Mouse (Mus musculus) skeletal muscle tissue, adult 2 months (tissue): ENCODE measurements around the gene St7.

Experiments used
- DNase-seq: peaks from one replicate; pipeline ENCODE4 v3.0.0-alpha.2; 2012; ENCODE audit warnings: low read depth, low spot score

Gene St7

GRCm38 (mm10) chr6:17898539-17898938 is 205.8 kb downstream of the St7 start:
- no peak for DNase-seq

DNA sequence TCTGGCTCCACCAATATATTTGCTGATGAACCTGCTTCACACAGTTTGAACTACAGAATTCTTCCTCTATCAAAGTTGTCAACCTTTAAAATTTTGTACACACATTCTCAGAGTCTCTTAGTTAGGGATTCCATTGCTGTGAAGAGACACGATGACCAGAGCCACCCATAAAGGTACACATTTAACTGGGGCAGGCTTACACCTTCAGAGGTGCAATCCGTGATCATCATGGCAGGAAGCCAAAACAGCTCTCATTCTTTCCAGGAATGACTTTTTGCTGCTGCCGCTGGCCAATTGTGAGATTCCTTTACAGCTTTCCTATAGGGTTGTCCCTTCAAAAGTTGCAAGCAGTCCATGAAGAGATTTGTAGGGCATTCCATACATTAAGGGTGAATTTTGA is 210.6 kb downstream of the St7 start:
- no peak for DNase-seq

DNA sequence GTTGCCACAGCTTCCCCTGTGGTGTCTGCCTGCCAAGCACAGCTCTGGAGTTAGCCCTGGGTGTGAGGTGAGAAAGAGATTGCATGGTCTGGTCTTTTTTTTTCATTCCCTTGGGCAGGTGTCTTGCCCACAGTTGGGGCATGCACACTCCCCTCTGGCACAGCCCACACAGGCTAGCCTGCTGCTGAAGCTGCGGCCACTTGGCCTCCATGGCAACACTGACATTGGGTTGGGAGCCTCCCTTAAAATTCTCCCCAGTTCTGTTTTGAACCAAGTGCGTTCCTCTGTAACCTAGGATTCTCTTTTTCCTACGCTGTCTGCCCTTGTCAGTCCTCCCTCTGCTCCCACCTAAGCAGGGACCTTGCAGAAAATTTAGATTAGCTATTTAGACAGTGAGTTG is 213.0 kb downstream of the St7 start:
- no peak for DNase-seq

GRCm38 (mm10) chr6:17906289-17906688 is 213.6 kb downstream of the St7 start:
- DNase-seq, result no peak

GRCm38 (mm10) chr6:17912312-17912711 is 219.6 kb downstream of the St7 start:
- no peak for DNase-seq

DNA sequence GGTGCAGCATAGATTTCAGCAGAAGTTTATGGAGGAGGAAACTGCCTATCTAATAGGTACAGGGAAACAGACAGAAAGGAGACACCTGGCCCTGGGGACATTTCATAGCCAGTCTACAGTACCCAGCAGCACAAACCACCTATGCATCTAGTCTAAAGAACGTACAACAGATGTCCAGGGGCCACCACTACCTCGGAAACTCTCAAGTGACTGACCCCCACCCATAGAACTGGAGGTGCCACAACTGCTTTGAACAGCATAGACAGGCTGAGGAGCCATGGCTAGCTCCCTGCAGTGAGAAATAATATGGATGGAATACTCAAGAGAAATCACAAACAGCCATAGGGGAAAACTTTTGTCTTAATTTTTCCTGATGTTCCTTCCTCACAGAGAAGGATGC is 220.1 kb downstream of the St7 start:
- no peak for DNase-seq

GRCm38 (mm10) chr6:17913315-17913714 is 220.6 kb downstream of the St7 start:
- DNase-seq, result no peak

GRCm38 (mm10) chr6:17914300-17914699 is 221.6 kb downstream of the St7 start:
- DNase-seq, result no peak

DNA sequence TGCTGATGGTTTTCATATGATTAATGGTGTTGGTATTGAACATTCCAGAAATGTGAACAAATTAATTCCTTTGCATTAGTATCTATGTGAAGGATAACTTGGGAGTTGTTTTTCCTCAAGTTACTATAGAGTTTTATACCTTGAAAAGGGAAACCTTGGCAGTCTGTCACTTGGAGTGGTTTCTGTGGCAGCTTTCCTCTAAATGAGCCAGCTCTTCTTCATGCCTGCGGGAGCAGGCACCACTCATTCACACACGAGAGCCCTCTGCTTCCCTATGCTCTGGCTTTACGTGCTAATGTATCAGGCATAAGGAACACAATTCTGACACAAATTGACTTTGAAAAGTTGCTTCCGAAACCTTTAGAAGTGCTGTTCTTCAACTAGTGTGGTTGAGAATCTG is 224.5 kb downstream of the St7 start:
- DNase-seq, result no peak

DNA sequence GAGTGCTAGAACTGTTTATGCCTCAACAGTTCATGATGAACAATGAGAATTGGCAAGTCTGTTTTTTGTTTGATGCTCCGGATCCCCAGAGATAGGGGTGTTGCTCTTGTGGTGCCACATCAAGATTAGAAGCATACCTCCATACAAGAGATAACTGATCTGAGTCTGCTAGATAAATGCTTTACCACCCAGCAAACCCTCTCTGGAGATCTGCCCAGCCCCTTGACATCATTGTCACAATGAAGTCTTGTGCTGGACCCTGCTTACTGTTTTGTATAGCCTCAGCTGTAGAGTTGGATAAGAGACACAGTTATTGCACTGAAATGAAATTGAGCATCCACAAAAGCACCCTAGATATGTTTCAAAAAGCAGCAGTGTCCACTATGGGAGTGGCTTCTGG is 229.4 kb downstream of the St7 start:
- DNase-seq, result no peak

DNA sequence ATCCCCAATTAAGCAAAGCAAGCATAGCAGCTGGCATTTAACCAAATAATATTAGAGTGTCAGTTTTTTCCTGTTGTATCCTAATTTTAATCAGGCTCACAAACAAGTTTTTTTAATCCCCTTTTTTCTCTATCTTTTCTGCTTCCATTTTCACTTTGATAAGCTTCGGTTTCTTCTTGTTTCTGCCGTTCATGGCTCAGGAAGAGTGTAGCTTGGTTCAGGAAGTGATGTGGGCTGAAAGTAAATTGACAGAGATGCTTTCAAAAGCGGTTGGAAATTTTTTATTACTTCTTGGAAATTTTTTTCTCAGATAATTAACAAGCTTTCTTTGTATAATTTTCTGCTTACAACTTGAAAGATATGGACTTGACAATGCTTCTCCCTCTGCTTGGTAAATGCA is 230.2 kb downstream of the St7 start:
- no peak for DNase-seq

DNA sequence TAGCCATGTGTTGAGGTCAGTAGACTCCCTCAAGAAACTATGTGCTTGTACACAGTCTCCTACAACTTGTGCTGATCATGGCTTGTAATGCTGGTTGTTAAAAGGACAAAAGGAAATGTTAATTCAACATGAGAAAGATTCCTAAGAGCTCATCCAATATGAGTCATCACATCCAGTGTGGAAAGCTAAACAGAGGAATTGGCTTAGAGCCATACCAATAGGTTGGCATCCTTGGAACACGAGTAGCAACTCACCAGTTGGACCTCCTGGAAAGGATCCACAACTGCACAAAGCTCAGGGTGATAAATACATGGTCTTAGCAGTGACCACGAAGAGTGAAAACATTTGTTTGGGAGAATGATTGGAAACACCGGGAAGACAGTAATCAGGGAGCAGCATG is 230.6 kb downstream of the St7 start:
- no peak for DNase-seq

GRCm38 (mm10) chr6:17923894-17924505 is 231.3 kb downstream of the St7 start:
- DNase-seq, result no peak

DNA sequence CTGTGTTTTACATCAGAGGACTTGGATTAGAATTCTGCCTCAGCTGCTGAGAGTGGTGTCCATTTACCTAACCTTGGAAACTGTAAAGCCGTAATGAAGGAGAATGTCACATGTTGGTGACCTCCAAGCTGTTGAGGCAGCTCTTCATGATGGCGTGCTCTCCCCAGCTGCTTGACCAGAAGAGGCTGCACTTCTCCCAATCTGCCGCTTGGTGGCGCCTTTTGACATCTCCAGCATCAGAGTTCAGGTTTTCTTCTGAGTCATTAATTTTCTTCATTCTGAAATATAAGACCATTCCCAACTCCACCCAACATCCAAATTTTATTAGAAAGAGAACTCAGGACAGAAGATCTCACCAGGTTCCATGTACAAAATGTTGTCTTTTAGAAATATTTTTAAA is 232.5 kb downstream of the St7 start:
- DNase-seq, result no peak

DNA sequence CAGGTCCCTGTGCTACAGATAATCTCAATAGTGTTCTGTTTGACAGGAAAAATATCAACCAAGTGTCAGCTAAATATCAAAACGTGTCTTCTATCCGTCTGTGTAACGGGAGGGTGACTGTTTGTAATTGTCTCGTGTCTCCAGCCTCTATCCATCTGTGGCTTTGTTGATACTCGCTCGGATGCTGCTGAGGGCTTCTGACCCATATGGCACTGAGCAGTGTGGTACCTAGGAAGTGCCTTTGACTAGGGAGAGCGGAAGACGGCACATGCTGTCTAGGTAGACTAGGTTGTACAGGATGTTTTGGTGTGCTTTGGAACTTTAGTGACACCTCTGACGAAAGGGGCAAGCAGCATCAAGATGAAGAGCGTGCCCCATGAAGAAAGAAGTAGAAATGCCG is 235.0 kb downstream of the St7 start:
- no peak for DNase-seq

DNA sequence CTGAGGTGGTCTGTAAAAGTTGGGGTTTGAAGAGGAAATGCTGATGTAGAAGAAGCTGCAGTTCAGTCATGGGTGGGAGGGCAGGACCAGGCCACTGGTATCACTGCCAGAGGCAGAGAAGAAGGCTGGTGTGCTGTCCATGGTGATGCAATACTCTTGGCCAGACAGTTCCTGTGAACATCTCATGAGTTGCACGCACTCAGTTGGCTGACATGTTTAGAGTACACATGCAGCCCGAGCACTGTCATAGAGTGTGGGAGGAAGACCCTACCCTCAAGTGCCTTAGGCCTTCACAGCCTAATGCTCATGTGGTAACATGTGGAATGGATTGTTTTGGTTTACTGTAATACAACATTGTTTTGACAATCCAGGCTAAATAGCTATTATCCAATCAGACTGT is 238.5 kb downstream of the St7 start:
- DNase-seq, result no peak

DNA sequence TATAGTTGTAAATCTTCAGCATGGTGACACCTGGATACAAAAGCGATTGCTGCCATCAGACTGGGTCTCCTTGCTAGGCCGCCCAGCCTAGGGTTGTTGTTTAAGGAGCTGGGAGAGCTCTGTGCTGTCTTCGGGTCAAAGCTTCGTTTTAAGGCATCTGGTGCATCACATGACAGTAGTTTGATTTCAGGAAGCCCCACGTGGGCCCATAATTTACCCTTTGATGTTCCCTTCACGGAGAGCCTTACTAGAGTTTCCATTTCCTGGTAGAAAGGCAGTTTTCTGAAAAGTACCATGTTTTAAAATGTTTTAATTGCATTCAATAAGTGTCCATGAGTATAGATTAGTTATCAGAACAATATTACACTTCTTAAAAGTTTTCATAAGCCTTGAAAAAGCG is 239.1 kb downstream of the St7 start:
- no peak for DNase-seq

DNA sequence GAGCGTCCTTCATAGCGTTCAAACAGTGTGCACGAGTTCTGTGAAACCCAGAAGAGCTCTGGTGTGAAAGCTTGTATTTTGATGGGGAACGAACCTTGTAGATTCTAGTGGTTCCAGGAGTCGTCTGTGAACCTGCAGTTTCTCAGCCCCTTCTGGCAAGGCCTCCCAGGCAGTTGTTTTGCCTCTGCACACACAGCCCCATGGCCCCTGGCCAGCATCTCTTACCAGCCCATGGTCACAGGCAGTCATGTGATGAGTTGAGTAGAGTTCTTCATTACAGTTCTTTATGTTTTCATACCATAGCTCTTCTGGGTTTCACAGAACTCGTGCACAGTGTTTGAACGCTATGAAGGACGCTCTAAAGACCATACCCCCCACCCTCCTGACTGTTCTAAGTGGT is 240.1 kb downstream of the St7 start:
- no peak for DNase-seq

- DNase-seq, result no peak
Measured at GRCm38 (mm10) chr6:17938631-17939346, 246.1 kb downstream of the St7 start.

DNA sequence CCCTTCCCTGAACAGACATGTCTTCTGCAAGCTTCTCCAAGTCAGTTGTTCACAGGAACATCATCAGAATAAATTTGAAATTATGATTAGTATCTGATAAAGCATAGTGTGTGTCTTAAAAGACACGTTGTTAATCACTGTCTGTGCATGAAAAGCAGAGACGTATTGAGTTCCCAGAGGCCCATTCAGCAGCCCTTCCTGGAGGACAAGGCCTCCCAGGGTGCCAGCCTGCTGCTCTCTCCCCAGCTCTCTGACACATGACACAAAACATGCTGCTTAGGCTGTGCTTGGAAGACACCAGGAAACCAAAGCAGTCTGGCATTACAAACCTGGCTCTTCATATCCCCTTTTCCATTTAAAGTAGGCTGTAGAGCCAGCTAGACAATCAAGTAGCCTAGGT is 249.2 kb downstream of the St7 start:
- no peak for DNase-seq

- DNase-seq, result no peak
Measured at GRCm38 (mm10) chr6:17942344-17942743, 249.6 kb downstream of the St7 start.

DNA sequence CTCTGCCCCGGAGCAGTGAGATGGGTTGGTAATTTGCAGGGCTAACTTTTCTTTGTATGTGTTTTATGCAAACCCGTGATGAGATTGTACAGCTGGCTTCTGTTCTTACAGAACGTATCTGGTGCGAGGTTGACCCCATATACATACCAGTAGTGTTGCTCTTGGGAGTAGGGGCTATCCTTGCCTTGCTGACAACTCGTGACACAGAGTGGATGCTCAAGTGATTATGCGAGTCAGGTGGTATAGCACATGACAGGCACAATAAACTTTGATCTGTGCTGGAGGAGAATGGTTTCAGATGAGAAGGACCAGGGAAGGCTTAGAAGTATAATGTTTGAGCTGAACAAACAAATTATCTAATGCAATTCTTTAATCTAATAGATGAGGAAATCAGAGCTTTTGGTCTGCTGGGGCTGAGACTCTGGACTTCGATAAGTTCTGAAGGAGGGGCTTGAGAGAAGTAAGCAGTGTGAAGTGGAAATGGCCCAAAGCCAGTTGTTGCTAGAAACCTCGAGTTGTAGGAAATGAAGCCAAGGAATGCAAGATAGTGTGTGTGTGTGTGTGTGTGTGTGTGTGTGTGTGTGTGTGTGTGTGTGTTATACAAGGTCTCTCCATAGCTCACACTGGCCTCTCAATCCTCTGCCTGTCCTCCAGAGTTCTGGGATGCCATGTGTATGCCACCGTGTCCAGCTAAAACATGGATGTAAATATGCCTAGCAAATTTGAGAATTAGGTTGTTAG is 251.3 kb downstream of the St7 start:
- DNase-seq, result no peak

GRCm38 (mm10) chr6:17946456-17946855 is 253.7 kb downstream of the St7 start:
- DNase-seq, result no peak
